Mouse (Mus musculus) mouse trophoblast stem cell (cell line): Measurements from ENCODE around the gene Ankrd66.

Source experiments
- in situ Hi-C, 2 experiments: fragments of 300-500 bp; cut with MseI, MboI; formaldehyde crosslinking; loops; 2 replicates in 1 of 2; 3 replicates in 1 of 2; pipeline ENCODE4 v1.15.1; 2025

Ankrd66 gene

DNA sequence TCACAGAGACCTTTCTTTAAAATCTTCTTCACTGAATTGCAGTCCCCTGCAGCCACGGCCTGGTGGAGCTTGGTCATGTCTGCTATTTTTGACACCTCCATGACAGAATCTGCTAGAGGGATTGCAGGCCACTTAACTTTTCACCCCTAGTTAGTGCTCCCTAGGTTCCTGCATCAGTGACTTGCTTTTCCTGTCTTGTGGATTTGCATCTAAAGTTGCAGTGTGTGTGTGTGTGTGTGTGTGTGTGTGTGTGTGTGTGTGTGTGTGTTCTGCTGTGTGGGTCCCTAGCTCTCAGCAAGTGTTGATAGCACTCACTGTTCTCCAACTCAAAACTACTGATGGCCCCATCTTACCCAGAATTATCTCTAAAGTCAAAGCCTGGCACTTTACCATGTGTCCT lies at the start of gene Ankrd66:
Ankrd66 (minus strand) TSS at position 101 of the 400 bp plus-strand sequence.
- in situ Hi-C loops, result no loop called here

DNA sequence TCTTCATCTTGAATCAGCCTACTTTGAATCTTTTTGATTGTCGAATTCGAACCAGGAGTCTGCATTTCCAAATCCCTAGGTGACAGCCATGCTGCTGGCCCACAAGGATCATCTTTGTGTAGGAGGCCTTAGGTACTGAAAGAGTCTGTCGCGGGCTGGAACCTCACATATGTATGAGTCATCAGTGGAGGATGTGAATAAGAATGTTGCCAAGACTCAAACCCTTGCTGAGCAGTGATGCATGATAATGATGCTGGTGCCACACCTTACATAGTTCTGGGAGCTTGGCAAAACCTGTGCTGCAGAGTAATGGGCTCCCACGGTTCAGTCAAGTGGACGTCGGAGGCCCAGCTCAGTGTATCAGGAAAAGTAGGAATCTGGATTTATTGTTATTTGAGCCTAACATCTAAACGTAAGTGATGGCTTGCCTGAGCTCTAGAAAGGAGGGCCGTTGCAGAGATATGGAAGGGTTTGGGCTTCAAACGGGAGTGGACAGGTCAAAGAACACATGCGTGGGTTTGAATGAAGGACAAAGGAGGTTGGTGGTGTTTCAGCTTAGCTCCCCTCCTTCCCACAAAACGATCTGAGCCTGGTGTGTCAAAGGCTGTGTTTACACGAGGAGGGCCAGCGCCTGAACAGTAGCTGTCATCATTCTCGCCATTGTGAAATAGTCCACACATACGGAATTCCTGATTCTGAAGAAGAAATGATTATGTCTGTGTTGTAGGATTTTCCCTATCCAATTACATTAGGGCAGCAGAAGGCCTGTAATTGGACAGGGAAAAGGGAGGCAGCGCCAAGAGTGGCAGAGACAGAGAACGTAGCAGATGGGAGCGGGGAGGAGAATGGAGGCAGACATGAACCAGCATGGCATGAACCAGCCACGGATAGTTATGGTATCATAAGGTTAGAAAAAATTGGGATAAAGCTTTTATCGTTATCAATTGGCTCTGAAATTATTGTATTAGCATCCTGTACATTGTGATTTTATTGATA lies 49.2 kb upstream of the Ankrd66 start:
- in situ Hi-C loops, result no loop called here

DNA sequence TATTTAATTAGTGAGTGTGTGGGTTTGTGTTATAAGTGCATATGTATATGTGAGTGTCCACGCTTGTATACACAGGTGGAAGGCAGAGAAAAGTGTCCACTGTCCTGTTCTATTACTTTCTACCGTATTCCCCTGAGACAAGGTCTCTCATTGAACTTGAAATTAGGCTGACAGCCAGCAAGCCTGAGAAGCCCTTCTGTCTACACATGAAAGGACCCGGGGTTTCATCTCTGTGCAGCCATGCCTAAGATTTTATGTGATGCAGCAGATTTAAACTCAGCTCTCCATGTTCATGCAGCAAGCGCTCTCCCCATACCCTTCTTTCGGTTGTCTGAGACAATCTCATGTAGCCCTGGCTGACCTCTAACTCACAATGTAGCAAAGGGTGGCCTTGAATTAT lies 47.1 kb upstream of the Ankrd66 start:
- in situ Hi-C loops, result no loop called here

DNA sequence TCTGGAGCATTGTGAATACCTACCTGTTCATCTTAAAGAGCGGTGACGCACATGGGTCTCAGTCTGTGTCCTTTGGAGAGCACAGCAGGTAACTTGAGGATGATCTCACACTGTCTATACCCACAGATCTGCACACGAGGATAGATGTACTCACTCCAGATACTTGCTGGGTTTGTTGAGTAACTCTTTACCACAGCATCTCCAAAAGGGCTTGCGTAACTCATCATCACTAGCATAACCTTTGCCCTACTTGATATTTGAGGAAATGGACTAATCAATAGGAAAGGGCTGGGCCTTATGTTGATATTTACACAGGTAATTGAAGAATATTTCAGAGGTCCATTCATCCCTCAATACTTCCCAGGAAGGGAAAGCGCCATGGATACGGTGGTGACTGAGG lies 46.3 kb upstream of the Ankrd66 start:
- in situ Hi-C loops, result no loop called here

DNA sequence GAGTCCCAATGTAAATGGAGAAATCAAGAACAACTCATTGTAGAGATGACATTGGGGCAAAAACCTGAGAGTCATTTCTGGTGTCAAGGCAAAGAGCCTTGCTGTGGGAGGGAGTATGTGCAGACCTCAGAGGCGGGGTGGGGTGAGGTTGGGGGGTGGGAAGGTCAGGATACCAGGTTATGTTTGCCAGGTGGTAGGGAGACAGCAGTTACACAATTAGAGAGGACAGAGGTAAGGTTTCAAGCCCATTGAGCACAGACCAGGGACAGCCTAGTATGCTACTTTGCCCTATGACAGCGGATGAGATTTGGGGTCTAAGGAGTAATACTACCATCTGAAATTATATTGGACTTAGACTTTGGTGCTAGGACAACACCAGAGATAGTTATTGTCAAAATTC lies 43.8 kb upstream of the Ankrd66 start:
- in situ Hi-C loops, result no loop called here

DNA sequence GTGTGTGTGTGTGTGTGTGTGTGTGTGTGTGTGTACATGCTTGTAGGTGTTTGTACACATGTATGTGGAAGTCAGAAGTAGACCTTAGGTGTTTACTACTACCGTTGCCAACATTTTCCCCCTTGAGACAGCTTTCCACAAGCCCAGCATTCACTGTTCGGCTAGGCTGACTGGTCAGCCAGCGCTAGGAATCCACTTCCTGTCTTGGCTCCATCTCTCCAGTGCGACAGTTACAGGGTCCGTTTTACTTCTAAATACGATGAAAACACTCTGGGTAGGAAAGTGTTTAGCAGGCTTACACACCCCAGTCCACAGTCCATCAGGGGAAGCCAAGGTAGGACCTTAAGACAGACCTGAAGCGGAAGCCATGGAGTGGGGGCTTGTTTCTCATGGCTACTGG lies 41.3 kb upstream of the Ankrd66 start:
- in situ Hi-C loops, result no loop called here

DNA sequence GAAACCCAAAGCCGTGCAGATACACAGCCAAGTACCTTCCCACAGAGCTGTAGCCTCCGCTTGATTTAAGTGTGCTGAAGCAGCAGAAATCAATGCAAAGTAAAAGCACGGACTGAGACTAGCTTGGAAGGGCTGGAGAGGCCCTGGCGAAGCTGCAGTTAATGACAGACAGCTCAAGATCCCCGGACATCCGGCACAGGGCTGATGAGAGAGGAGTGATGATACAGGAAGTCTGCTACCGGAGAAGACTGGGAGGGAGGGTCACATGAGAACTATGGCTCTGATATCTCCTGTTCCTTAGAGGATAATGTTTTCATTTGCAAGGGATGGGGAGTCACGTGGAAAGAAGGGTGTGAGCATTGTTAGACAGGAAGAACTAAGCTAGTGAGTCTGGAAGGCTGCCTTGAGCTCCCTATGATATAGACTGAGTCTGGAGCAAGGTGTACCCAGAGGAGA lies 37.6 kb upstream of the Ankrd66 start:
- in situ Hi-C loops, result no loop called here

DNA sequence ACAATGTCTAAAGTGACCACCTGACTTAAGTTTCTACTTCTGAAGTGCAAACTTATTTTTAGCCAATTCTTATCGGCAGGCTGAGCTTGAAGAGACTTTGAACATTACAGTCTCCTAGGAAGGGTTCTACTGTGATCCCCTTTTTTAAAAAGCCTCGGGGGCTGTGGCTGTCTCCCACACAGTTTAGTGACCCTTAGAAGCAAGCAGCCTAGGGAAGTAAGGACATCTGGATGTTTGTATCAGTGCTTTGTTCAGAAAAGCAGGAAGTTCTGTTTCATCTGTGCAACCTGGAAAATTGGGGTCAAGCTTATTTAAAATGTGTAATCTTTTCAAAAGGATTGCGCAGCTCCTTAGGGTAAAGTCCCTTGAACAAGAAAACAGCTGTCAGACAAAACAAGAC lies 37.0 kb upstream of the Ankrd66 start:
- in situ Hi-C loops, result no loop called here

DNA sequence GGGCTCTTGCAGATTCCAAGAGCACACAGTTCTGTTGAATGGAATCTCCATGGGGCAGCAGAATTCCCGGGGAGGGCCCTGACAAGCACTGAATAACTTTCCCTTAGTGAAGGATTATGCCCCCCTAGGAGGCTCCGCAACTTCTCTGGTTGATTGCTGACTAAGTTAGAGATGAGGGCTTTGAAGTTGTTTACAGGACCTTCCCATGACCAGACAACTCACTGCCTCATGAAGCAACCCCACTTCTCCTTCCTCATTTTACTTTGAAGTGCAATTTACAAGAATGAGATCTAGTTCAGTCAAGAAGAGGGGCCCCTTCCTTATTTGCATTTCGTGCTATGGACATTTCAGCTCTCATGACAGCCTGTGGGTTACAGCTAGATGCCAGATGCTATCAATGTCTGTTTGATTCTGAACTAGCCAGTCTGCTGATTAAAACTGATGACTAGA lies 30.2 kb upstream of the Ankrd66 start:
- in situ Hi-C loops, result no loop called here

DNA sequence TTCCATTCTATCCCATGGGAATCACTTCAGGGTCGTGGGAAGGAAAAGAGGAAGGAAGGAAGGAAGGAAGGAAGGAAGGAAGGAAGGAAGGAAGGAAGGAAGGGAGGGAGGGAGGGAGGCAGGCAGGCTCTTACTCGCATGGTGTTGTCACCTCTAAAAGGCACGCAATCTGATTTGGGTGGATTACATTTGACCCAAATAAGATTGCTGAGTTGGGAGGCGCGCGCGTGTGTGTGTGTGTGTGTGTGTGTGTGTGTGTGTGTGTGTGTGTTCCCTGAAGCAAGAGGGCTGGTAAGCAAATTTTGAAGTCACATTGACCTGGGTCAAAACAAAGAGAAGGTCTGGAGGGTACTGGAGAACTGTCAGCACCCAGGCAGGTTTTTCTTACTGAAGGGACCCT lies 25.8 kb upstream of the Ankrd66 start:
- in situ Hi-C loops, result no loop called here

DNA sequence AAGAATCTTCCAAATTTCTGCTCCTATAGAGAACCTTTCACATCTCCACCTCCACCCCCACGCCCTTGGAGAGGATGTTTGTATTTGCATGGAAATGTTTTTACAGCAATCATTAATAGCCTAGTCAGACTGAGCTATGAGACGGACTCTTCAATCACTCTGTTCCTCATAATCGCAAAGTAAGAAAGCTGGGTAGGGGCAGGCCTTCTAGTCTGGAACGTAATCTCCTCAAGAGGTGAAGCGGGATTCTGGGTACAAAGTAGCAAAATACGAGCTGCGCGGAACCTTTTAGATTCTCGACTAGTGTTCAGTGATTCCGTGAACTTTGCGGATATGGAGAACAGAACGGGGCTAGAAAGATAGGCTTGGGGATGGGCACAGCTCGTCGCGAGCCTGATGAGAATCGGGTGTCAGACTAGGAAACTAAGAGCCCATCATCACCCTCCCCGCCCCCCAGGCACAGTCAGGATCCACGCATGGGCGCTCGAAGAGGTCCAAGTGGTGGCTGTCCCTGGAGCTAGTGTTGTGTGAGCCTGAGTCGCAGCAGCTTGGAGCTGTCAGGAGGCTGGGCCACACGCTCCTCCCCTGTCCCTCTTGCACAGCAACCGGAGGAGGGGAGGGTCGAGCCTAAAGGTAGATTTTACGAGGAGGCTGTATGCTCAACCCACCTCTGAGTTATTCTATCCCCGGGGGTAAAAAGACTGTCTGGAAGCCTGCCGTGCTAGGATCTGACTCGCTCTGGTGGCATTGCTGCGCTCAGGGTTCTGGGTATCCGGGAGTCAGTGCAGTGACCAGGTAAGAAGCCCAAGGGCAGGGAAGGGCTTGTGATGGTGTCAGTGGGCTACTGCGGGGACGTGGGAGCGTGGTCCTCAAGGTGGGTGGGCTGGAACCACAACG lies 24.8 kb upstream of the Ankrd66 start, which contains the start of gene Pla2g7:
Pla2g7 (plus strand) TSS at position 107 of the 897 bp plus-strand sequence.
- in situ Hi-C loops, result no loop called here

DNA sequence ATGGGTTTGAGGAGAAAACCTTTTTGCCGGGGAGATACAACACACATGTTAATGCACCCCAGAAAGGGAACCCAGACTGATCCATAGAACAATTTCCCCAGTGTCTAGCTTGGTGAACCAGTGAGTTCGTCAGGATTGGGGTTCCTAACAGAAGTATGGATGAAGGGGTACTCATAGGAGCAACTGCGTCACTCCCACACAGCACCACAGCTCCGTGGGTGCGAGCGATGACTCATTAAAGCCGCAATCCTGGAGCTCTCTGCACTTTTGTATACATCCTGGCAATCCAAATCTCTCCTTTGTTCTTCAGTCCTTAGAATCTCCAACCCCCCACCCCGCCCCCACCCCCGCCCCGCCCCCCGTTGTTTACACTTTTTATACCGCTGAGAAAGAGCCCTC lies 24.2 kb upstream of the Ankrd66 start:
- in situ Hi-C loops, result no loop called here

DNA sequence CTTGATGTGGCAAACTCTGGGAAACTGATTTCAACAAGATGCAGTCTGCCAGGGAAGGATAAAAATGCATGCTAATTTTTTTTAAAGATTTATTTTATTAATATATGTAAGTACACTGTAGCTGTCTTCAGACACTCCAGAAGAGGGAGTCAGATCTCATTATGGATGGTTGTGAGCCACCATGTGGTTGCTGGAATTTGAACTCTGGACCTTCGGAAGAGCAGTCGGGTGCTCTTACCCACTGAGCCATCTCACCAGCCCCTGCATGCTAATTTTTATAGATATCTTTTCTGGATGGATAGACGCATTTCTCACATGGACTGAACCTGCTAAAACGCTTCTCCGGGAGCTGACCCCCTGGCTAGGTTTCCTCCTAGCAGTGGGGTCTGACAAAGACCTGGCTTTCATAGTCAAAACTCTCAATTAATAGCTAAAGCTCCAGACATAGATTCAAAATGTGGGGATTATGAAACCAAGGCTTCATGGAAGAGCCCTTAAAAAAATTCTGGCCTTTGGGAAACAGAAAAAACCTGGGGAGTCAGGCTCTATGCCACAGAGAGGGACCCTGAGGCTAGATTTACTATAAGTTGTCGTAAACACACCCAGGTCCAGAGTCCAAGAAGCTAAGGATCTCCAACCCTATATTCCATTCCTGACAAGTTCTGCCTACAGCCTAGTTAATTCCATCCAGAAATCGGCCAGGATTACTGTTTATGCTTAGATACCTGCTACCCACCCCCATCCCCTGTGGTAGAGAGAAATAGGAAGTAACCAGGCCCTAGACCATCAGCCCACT lies 20.0 kb upstream of the Ankrd66 start:
- in situ Hi-C loops, result no loop called here

DNA sequence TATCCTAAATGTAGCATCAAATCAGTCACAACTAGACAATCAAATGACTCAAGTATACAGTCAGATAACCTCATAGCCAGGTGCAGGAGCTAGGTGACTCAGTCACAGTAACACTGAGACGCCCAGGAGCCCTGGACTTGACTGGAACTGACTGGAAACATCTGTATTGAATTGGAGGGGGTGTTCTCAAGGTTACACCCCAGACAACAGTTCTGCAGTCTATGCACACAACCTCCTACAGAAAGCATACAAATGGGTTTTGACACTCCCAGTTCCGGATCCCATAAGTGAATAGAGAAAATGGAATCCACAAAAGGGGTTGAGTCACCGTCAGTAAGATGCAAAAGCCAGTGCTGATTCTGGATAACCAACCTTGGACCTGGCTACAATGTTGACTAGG lies 15.2 kb upstream of the Ankrd66 start:
- in situ Hi-C loops, result no loop called here

DNA sequence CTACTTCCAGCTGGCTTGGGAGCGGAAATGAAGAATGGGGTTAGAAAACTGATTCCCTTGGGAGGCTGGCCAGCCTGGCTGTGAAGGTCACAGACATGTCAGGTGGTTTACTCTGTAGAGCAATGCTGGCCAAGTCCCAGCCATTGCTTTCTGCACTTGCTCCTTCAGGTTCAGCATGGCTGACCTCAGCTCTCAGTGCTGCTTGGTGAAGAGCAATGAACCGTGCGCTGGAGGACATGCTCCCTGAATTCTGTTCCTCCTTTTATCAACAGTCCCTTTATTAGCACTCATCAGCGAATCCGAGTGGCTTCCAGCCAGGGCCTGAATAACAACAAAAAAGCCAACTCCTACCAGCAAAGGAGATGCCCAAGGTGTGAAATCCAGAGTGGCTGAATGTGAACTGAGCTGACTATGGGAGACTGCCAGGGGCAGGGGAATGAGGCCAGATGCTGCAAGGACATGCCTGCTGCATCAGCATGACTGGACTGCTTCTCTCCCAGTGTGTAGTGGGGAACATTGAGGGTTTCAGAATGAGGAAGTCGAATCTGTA lies 14.2 kb upstream of the Ankrd66 start:
- in situ Hi-C loops, result no loop called here

DNA sequence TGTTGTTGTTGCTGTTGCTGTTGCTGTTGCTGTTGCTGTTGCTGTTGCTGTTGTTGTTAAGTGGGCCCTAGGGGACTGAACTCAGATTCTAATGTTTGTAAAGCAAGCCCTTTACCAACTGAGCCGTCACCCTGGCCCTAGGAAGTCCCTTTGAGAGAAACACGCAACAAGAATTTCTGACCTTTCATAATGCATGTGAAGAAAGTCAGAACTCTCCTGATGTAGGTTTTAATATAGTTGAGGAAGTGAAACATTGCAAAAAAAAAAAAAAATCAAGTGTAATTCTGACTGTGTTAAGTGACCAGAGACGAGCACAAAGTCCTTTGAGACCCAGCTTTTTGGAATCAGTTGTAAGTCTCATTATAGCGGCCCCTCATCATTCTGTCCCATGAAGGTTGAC lies 13.7 kb upstream of the Ankrd66 start:
- in situ Hi-C loops, result no loop called here

DNA sequence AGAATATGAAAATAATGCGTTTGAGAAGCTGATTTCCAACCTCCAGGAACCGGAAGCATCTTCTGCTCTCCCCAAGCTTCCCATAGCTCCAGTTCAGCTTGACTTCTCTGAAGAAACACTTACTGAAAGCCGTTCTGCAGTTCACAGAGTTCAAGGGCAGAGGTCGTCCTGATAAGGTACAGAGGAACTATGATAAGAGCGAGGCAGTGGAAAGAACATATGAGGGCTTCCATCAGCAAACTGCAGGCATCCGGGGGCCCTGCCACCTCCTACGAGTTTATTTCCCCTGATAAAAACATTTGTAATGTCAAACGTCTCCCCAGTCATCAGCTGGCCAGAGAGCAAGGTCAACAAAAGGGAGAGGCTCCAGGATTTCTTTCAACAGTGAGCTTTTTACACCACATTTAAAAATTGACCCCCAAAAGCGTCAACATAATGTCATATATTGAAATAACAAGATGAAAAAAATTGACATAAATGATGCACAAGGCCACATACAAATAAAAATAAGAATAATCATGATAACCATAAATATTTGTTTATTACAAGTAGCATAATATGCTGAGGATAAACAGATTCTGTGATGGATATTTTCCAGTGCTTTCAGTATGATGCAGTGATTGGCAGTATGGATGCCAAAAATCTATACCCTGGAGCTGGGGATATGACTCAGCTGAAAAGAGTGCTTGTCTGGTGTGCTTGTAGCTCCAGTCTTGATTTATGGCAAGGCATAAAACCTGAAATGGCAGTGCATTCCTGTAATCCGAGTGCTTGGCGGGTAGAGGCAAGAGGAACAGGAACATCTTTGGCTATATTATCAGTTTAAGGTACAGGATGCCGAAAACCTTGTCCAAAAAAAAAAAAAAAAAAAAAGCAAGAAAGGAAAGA lies 11.3 kb upstream of the Ankrd66 start:
- in situ Hi-C loops, result no loop called here

DNA sequence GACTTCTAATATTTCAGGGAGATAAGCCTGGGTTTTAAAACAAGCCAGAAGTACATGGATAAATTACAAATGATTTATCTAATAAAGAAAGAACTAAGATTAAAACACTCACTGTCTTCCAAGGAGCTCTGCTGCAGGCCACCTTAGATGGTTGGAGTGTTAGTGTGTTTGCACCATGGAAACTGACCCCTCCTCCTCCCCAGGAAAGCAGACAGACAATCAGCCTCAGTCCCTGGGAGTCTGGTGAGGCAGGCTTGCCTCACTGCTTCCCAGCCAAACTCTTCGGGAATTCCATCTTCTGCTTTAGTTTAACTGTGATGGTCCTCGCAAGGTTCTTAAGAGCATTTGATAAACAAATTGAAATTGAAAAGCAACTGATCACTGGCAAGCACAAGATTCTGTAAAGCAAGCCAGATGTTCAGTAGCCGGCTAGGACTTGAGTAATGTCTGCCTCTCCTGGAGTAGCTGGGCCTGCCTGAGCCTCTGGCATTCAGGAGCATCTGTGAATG lies 7.7 kb upstream of the Ankrd66 start:
- in situ Hi-C loops, result no loop called here

DNA sequence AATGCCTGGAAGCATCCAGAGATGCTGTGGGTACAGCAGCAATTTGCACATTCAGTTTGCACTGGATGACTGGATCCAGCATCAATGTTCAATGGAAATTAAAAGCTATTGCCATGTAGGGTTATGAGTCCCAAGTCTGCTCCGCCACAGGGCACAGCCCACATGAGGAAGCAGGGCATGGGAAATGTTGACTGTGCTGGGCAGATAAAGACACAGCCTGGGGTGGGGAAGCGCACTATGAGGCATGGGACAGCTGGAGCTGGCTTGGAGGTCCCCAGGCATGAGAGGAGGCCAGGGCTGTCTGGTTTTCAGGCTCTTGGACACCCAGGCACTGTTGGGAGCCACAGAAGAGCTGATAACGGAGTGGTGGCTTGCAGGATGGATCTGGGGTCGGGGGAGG lies 601 bp upstream of the Ankrd66 start:
- in situ Hi-C loops, result no loop called here

DNA sequence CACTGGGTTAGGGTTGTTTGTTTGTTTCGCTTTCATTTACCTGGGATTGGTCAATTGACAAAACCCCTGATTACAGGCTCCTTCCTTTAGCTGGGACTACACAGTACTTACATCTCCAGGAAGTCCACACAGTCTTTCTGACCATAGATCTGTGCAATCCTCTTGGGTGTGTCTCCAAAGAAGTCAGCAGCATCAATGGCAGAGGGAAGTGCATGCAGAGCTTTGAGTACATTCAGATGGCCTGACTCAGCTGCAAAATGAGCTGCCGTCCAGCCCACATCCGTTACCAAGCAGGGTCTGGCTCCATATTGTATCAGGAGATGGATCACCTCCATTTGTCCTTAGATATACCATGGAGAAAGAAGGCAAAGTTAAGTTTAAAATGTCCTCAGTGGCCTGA lies 4.7 kb downstream of the Ankrd66 start:
- in situ Hi-C loops, result no loop called here
